Mouse (Mus musculus): ENCODE results near the gene Casp7. TPM values are rescaled to one million over a fixed set of nuclear protein-coding genes. Genes with fewer than 3 reads are reported as not detected.

Casp7 gene
- total and polyA plus RNA-seq, 2 experiments from 2014 or later = 25.2 to 34.5 TPM

DNA sequence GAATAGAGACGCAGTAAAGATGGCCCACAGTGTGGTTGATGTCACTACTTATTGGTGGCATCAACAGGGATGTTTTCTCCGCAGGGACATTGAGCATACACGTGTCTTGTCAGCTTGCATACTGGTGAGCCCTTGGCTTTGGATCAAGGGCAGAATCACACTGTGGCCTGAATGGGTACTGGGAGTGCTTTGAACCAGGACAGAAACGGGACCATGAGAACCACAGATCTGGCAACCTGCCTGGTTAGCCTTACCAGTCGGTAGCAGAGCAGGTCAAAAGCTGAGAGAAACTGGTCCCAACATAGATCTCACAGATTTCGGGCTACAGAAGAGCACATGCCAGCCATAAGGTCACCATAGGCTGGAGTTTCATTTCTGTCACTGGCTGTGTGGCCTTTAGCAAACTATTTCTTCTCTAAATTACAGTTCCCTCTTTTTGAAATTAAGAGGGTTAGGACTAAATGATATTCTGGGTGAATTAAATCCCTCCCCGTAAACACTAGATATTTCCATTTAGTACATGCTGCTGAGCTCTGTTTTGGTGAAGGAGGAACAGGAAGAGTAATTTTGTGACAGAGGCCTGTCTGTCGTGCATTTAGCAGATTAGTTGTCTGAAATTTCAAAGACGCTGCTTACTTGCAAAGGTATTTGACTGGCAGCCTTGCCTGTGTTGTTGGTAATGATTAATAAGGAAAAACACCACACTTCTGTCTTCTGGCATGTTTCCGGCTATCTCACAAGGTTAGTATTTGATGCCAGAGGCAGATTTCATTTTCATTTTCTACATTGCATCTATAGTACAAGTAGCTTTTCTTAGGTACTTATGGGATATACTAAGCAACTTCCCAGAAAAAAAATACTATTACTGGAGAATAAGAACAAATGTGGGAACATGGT lies 62.5 kb downstream of the Casp7 start:
- DNase-seq (ENCODE audit: low spot score) = no peak
- TF ChIP-seq CTCF (IDR thresholded peaks at IDR 0.05) = no peak
- Histone ChIP-seq H3K27ac (ENCODE audit: low read depth, low read length) (no peak overlapping the region), H3K4me1 (ENCODE audit: insufficient read depth, low read length) (no peaks in the 10 kb centered on the region), H3K36me3 (ENCODE audit: insufficient read depth, low read length) (no peaks in the 10 kb centered on the region), H3K9me3 (ENCODE audit: low read length) (no peaks in the 10 kb centered on the region), H3K9ac (replicated peaks; ENCODE audit: low read length, poor library complexity, severe bottlenecking) (no peak overlapping the region), H3K4me2 (ENCODE audit: low read depth, low read length, poor library complexity, severe bottlenecking) (no peak overlapping the region), H3K27me3 (ENCODE audit: insufficient read depth, low read length) (no peaks in the 10 kb centered on the region), H3K4me3 (ENCODE audit: low read depth, low read length) (no peak overlapping the region)
- ATAC-seq (ENCODE audit: low FRiP score) = no peak
- WGBS = 78% methylated on average over 10 of the region's 10 CpGs

DNA sequence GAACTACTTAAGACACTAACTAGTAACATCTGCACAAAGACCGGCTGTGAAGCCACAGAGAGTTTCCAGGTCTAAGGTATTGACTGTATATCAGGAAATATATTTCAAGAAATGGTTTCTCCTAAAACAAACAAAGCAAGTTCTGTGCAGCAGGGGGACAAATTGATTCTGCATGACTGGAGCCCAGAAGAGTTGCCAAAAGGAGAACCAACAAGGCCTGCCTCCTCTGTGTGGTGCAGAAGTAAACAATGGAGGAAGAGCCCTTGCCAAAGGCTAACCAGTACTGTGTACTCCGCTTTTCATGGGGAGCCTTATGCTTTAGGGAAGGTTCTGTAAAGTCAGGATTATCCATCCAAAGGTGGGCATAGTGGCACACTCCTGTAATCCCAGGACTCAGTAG lies 63.3 kb downstream of the Casp7 start:
- no peak for TF ChIP-seq CTCF (IDR thresholded peaks at IDR 0.05)
- Histone ChIP-seq H3K9ac (replicated peaks; ENCODE audit: low read length, poor library complexity, severe bottlenecking) (no peak overlapping the region), H3K27me3 (ENCODE audit: insufficient read depth, low read length) (no peaks in the 10 kb centered on the region), H3K9me3 (ENCODE audit: low read length) (no peaks in the 10 kb centered on the region), H3K4me3 (ENCODE audit: low read depth, low read length) (no peak overlapping the region), H3K4me2 (ENCODE audit: low read depth, low read length, poor library complexity, severe bottlenecking) (no peak overlapping the region), H3K27ac (ENCODE audit: low read depth, low read length) (no peak overlapping the region), H3K4me1 (ENCODE audit: insufficient read depth, low read length) (no peaks in the 10 kb centered on the region), H3K36me3 (ENCODE audit: insufficient read depth, low read length) (no peaks in the 10 kb centered on the region)
- peak; percentile 45 for DNase-seq (ENCODE audit: low spot score)
- no peak for ATAC-seq (ENCODE audit: low FRiP score)
- 82% methylated on average over 2 of the region's 2 CpGs for WGBS

DNA sequence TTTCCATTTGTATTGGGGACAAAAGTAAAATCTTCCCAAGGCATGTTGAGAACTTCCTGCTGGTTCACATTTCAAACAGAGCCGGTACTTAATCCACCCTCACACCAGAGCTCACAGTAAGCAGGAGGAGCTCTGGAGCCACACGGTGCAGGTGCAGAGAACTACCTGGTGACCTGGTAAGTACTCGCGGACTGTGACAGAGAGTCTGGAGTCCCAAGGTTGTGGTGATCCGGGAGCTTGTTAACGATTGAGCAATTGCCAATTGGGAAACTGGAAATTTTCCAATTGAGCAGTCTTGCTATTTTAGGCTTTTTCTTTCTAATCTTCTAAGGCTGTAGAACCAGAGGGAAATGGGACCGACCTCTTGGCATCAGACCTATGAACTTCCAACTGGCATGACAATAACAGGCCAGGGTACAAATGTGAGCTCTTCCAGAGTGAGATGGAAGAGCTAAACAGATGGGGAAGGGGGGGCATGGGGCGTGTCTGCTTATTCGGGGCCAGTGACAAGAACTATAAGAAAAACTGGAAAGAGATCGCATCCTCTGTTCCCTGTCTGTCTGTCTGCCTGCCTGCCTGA lies 64.7 kb downstream of the Casp7 start, which contains the start of gene Plekhs1:
TSS of gene Plekhs1 (plus strand) at position 119 of the 580 bp plus-strand sequence.
- no peaks in the 10 kb centered on the region for H3K9me3 ChIP-seq (ENCODE audit: low read length)
- no peaks in the 10 kb centered on the region for H3K27me3 ChIP-seq (ENCODE audit: insufficient read depth, low read length)
- no peak for ATAC-seq (ENCODE audit: low FRiP score)
- TF ChIP-seq CTCF (IDR thresholded peaks at IDR 0.05) = no peak
- H3K9ac ChIP-seq (replicated peaks; ENCODE audit: low read length, poor library complexity, severe bottlenecking) = no peak within 1 kb of the TSS
- WGBS = 60% methylated on average over 10 of the region's 10 CpGs
- H3K4me2 ChIP-seq (ENCODE audit: low read depth, low read length, poor library complexity, severe bottlenecking) = no peak within 1 kb of the TSS
- H3K36me3 ChIP-seq (ENCODE audit: insufficient read depth, low read length) = no peaks in the 10 kb centered on the region
- no peak within 1 kb of the TSS for H3K27ac ChIP-seq (ENCODE audit: low read depth, low read length)
- DNase-seq (ENCODE audit: low spot score) = no peak
- H3K4me3 ChIP-seq (ENCODE audit: low read depth, low read length) = no peak within 1 kb of the TSS
- H3K4me1 ChIP-seq (ENCODE audit: insufficient read depth, low read length) = no peaks in the 10 kb centered on the region

DNA sequence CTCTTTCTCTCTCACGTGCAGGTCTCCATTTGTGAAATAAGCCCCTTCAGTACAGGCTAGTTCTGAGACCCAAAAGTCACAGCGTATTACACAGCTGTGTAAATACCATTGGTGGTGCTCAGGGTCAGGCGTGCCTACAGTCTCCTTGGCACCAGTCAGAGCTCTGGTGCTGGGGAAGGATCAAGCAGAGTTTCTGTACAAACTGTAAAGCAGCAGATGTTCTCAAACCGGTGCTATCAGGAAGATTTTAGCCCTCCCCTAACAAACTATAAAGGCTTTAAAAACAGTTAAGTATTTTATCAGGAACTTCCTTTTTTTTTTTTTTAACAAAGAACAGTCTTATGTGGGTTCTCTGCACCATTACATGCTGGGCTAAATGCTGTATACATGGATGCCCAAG lies 65.9 kb downstream of the Casp7 start:
- WGBS = 76% methylated on average over 4 of the region's 4 CpGs
- no peak for ATAC-seq (ENCODE audit: low FRiP score)
- H3K9ac ChIP-seq (replicated peaks; ENCODE audit: low read length, poor library complexity, severe bottlenecking) = no peak overlapping the region
- TF ChIP-seq CTCF (IDR thresholded peaks at IDR 0.05) = no peak
- no peak overlapping the region for H3K27ac ChIP-seq (ENCODE audit: low read depth, low read length)
- H3K4me1 ChIP-seq (ENCODE audit: insufficient read depth, low read length) = no peaks in the 10 kb centered on the region
- H3K4me2 ChIP-seq (ENCODE audit: low read depth, low read length, poor library complexity, severe bottlenecking) = no peak overlapping the region
- no peaks in the 10 kb centered on the region for H3K36me3 ChIP-seq (ENCODE audit: insufficient read depth, low read length)
- H3K9me3 ChIP-seq (ENCODE audit: low read length) = no peaks in the 10 kb centered on the region
- no peak for DNase-seq (ENCODE audit: low spot score)
- H3K4me3 ChIP-seq (ENCODE audit: low read depth, low read length) = no peak overlapping the region
- no peaks in the 10 kb centered on the region for H3K27me3 ChIP-seq (ENCODE audit: insufficient read depth, low read length)

DNA sequence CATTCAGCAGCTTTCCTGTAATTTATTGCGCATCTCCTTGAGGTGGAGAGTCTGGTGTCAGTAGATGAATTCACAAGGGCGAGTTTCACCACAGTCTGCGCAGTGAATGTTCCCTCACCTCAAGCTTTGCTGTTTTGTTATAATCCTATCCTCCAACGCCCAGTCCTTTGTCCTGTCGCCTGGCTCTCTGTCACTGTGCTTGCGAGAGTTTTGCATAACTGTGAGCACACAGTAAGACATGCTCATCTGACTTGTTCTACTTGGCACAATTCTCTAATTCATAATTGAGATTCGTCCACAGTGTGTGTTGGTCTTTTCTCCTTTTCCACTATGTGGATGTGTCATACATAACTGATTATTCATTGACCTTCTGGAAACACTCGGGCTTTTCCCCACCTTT lies 69.6 kb downstream of the Casp7 start:
- TF ChIP-seq CTCF (IDR thresholded peaks at IDR 0.05) = no peak
- no peak for DNase-seq (ENCODE audit: low spot score)
- no peak for ATAC-seq (ENCODE audit: low FRiP score)
- Histone ChIP-seq H3K4me1 (ENCODE audit: insufficient read depth, low read length) (0 out of 2 replicates have a peak, but pooled peaks cover 2% of the 10 kb centered on the region), H3K4me3 (ENCODE audit: low read depth, low read length) (no peak overlapping the region), H3K27ac (ENCODE audit: low read depth, low read length) (no peak overlapping the region), H3K36me3 (ENCODE audit: insufficient read depth, low read length) (no peaks in the 10 kb centered on the region), H3K27me3 (ENCODE audit: insufficient read depth, low read length) (no peaks in the 10 kb centered on the region), H3K9ac (replicated peaks; ENCODE audit: low read length, poor library complexity, severe bottlenecking) (no peak overlapping the region), H3K9me3 (ENCODE audit: low read length) (no peaks in the 10 kb centered on the region), H3K4me2 (ENCODE audit: low read depth, low read length, poor library complexity, severe bottlenecking) (no peak overlapping the region)
- WGBS = 73% methylated on average over 8 of the region's 8 CpGs

Data from midbrain, postnatal 0 days (tissue).